Mouse (Mus musculus): ENCODE results near the gene Cxcr3. TPM values are rescaled to one million over a fixed set of nuclear protein-coding genes. Genes with fewer than 3 reads are reported as not detected.

Gene Cxcr3
- polyA plus RNA-seq, 1 experiment: not detected

DNA sequence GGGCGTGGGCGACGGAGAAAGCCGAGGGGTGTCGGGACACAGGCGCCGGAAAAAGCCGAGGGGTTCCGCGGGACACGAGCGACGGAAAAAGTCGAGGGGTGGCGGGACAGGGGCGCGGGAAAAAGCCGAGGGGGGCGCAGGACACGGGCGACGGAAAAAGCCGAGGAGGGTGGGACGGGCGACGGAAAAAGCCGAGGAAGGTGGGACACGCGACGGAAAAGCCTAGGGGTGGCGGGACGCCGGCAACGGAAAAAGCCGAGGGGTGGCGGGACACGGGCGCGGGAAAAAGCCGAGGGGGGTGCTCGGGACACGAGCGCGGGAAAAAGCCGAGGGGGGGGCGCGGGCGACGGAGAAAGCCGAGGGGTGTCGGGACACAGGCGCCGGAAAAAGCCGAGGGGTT lies 36.5 kb downstream of the Cxcr3 start:
- H3K4me1 ChIP-seq (ENCODE audit: control insufficient read depth): no peaks in the 10 kb centered on the region
- TF ChIP-seq GATA1 (IDR thresholded peaks at IDR 0.05; ENCODE audit: low read length): no peak
- peaks cover 32% of the 10 kb centered on the region for H3K9me3 ChIP-seq (ENCODE audit: control insufficient read depth, low read length)
- H3K36me3 ChIP-seq (ENCODE audit: control insufficient read depth): no peaks in the 10 kb centered on the region
- no peak overlapping the region for H3K4me3 ChIP-seq (replicated peaks)
- no peaks in the 10 kb centered on the region; the same call in 1 of the 2 replicates for H3K27me3 ChIP-seq (ENCODE audit: control insufficient read depth)

DNA sequence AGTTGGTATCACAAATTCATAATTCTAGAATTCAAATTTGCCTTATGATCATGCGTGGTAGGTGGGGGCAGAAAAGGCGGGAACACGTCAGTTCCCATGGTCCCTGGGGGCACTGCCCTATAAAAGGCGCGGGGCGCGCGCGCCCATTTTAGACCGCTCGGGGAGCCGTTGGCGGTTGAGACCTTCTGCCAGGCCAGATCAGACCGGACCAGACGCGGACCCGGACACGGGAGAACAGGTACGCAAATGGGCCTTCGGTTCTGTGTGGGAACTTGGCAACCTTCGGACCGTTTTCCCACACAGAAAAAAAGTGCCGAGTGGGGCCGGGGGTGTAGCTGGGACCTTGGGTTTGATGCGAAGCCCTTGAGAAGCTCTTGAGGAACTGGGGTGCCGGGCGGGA lies 38.4 kb downstream of the Cxcr3 start:
- Histone ChIP-seq H3K4me3 (replicated peaks) (no peak overlapping the region), H3K9me3 (ENCODE audit: control insufficient read depth, low read length) (peaks cover 32% of the 10 kb centered on the region), H3K4me1 (ENCODE audit: control insufficient read depth) (no peaks in the 10 kb centered on the region), H3K27me3 (ENCODE audit: control insufficient read depth) (no peaks in the 10 kb centered on the region; the same call in 1 of the 2 replicates), H3K36me3 (ENCODE audit: control insufficient read depth) (no peaks in the 10 kb centered on the region)
- TF ChIP-seq TAL1 (IDR thresholded peaks at IDR 0.05; ENCODE audit: low read length): no peak

Other genes starting within 250 kb of the Cxcr3 start
- gene Taf1, start 201.5 kb downstream of the Cxcr3 start, polyA plus RNA-seq (2012): 0.39 and 0.65 TPM in 2 replicates
- 0.14 and 0.38 TPM in 2 replicates for gene Ogt, start 94.2 kb downstream of the Cxcr3 start, polyA plus RNA-seq (2012)
- gene Gm4779, start 60.2 kb upstream of the Cxcr3 start, polyA plus RNA-seq (2012): 0.05 TPM in 1 of 2 replicates, not detected in the other
- gene 8030474K03Rik, start 60.4 kb upstream of the Cxcr3 start, polyA plus RNA-seq (2012): not detected in 2 replicates
- gene Nhsl2, start 115.1 kb upstream of the Cxcr3 start, polyA plus RNA-seq (2012): not detected in 2 replicates